Mouse (Mus musculus): ENCODE results near the gene Nmnat2. TPM values are rescaled to one million over a fixed set of nuclear protein-coding genes. Genes with fewer than 3 reads are reported as not detected.

Gene Nmnat2
- polyA plus RNA-seq, 1 experiment from 2014 or later: 5.3 TPM

- H3K27me3 ChIP-seq (replicated peaks; ENCODE audit: control insufficient read depth, insufficient read depth, low read length): no peaks in the 10 kb centered on the region
- H3K4me1 ChIP-seq (ENCODE audit: control insufficient read depth, insufficient read depth, low read length): no peaks in the 10 kb centered on the region
- no peaks in the 10 kb centered on the region for H3K9me3 ChIP-seq (ENCODE audit: control insufficient read depth, low read length)
- no peak overlapping the region for H3K4me3 ChIP-seq (ENCODE audit: low read depth, low read length)
- H3K4me2 ChIP-seq (ENCODE audit: low read depth, low read length): no peak overlapping the region
- no peak overlapping the region for H3K9ac ChIP-seq (ENCODE audit: low read depth, low read length)
- no peak overlapping the region for H3K27ac ChIP-seq (replicated peaks; ENCODE audit: low read depth, low read length)
- DNase-seq (ENCODE audit: low spot score): no peak
- 70% methylated on average over 8 of the region's 8 CpGs for WGBS
- no peak for ATAC-seq (ENCODE audit: low read depth)
- H3K36me3 ChIP-seq (ENCODE audit: control insufficient read depth, insufficient read depth, low read length): no peaks in the 10 kb centered on the region
These were observed 174.0 kb downstream of the Nmnat2 start for GRCm38 (mm10) chr1:153128780-153129179.

GRCm38 (mm10) chr1:153129992-153130713 is 175.4 kb downstream of the Nmnat2 start:
- Histone ChIP-seq H3K4me2 (ENCODE audit: low read depth, low read length) (no peak overlapping the region), H3K9me3 (ENCODE audit: control insufficient read depth, low read length) (no peaks in the 10 kb centered on the region), H3K27me3 (replicated peaks; ENCODE audit: control insufficient read depth, insufficient read depth, low read length) (no peaks in the 10 kb centered on the region), H3K9ac (ENCODE audit: low read depth, low read length) (no peak overlapping the region), H3K4me1 (ENCODE audit: control insufficient read depth, insufficient read depth, low read length) (no peaks in the 10 kb centered on the region), H3K27ac (replicated peaks; ENCODE audit: low read depth, low read length) (no peak overlapping the region), H3K4me3 (ENCODE audit: low read depth, low read length) (no peak overlapping the region), H3K36me3 (ENCODE audit: control insufficient read depth, insufficient read depth, low read length) (no peaks in the 10 kb centered on the region)
- WGBS: 86% methylated on average over 11 of the region's 11 CpGs
- ATAC-seq (ENCODE audit: low read depth) (no peak), DNase-seq (ENCODE audit: low spot score) (no peak)

GRCm38 (mm10) chr1:153133865-153134781 is 179.3 kb downstream of the Nmnat2 start:
- peak; percentile 85 for DNase-seq (ENCODE audit: low spot score)
- H3K4me2 ChIP-seq (ENCODE audit: low read depth, low read length): no peak overlapping the region
- no peak overlapping the region for H3K4me3 ChIP-seq (ENCODE audit: low read depth, low read length)

GRCm38 (mm10) chr1:153136647-153137046 is 181.9 kb downstream of the Nmnat2 start:
- no peak overlapping the region for H3K4me3 ChIP-seq (ENCODE audit: low read depth, low read length)
- H3K27ac ChIP-seq (replicated peaks; ENCODE audit: low read depth, low read length): no peak overlapping the region
- DNase-seq (ENCODE audit: low spot score) (no peak), ATAC-seq (ENCODE audit: low read depth) (no peak)
- H3K9ac ChIP-seq (ENCODE audit: low read depth, low read length): no peak overlapping the region
- H3K9me3 ChIP-seq (ENCODE audit: control insufficient read depth, low read length): no peaks in the 10 kb centered on the region
- H3K4me1 ChIP-seq (ENCODE audit: control insufficient read depth, insufficient read depth, low read length): no peaks in the 10 kb centered on the region
- H3K27me3 ChIP-seq (replicated peaks; ENCODE audit: control insufficient read depth, insufficient read depth, low read length): no peaks in the 10 kb centered on the region
- H3K4me2 ChIP-seq (ENCODE audit: low read depth, low read length): no peak overlapping the region
- no peaks in the 10 kb centered on the region for H3K36me3 ChIP-seq (ENCODE audit: control insufficient read depth, insufficient read depth, low read length)
- 82% methylated on average over 13 of the region's 13 CpGs for WGBS

More at GRCm38 (mm10) chr1:153133865-153134781, 179.3 kb downstream of the Nmnat2 start:
- H3K27me3 ChIP-seq (replicated peaks; ENCODE audit: control insufficient read depth, insufficient read depth, low read length): no peaks in the 10 kb centered on the region
- 21% methylated on average over 9 of the region's 9 CpGs for WGBS
- no peaks in the 10 kb centered on the region for H3K36me3 ChIP-seq (ENCODE audit: control insufficient read depth, insufficient read depth, low read length)
- no peaks in the 10 kb centered on the region for H3K4me1 ChIP-seq (ENCODE audit: control insufficient read depth, insufficient read depth, low read length)
- peak overlapping the region; percentile 67 for H3K27ac ChIP-seq (replicated peaks; ENCODE audit: low read depth, low read length)
- no peaks in the 10 kb centered on the region for H3K9me3 ChIP-seq (ENCODE audit: control insufficient read depth, low read length)
- H3K9ac ChIP-seq (ENCODE audit: low read depth, low read length): no peak overlapping the region
- peak; percentile 78 for ATAC-seq (ENCODE audit: low read depth)

GRCm38 (mm10) chr1:153138486-153138885 is 183.7 kb downstream of the Nmnat2 start:
- DNase-seq (ENCODE audit: low spot score): no peak
- Histone ChIP-seq H3K36me3 (ENCODE audit: control insufficient read depth, insufficient read depth, low read length) (no peaks in the 10 kb centered on the region), H3K27ac (replicated peaks; ENCODE audit: low read depth, low read length) (no peak overlapping the region), H3K9me3 (ENCODE audit: control insufficient read depth, low read length) (no peaks in the 10 kb centered on the region), H3K4me3 (ENCODE audit: low read depth, low read length) (no peak overlapping the region), H3K27me3 (replicated peaks; ENCODE audit: control insufficient read depth, insufficient read depth, low read length) (no peaks in the 10 kb centered on the region), H3K9ac (ENCODE audit: low read depth, low read length) (no peak overlapping the region), H3K4me1 (ENCODE audit: control insufficient read depth, insufficient read depth, low read length) (no peaks in the 10 kb centered on the region), H3K4me2 (ENCODE audit: low read depth, low read length) (no peak overlapping the region)
- WGBS: 62% methylated on average over 5 of the region's 5 CpGs
- no peak for ATAC-seq (ENCODE audit: low read depth)

- no peak for ATAC-seq (ENCODE audit: low read depth)
- H3K4me1 ChIP-seq (ENCODE audit: control insufficient read depth, insufficient read depth, low read length): no peaks in the 10 kb centered on the region
- no peaks in the 10 kb centered on the region for H3K36me3 ChIP-seq (ENCODE audit: control insufficient read depth, insufficient read depth, low read length)
- no peaks in the 10 kb centered on the region for H3K27me3 ChIP-seq (replicated peaks; ENCODE audit: control insufficient read depth, insufficient read depth, low read length)
- DNase-seq (ENCODE audit: low spot score): no peak
- H3K27ac ChIP-seq (replicated peaks; ENCODE audit: low read depth, low read length): no peak overlapping the region
- H3K4me3 ChIP-seq (ENCODE audit: low read depth, low read length): no peak overlapping the region
- no peaks in the 10 kb centered on the region for H3K9me3 ChIP-seq (ENCODE audit: control insufficient read depth, low read length)
- WGBS: 84% methylated on average over 7 of the region's 7 CpGs
- H3K4me2 ChIP-seq (ENCODE audit: low read depth, low read length): no peak overlapping the region
- no peak overlapping the region for H3K9ac ChIP-seq (ENCODE audit: low read depth, low read length)
These were observed 184.8 kb downstream of the Nmnat2 start for GRCm38 (mm10) chr1:153139635-153140034.

GRCm38 (mm10) chr1:153140265-153140664 is 185.5 kb downstream of the Nmnat2 start:
- H3K36me3 ChIP-seq (ENCODE audit: control insufficient read depth, insufficient read depth, low read length): no peaks in the 10 kb centered on the region
- H3K27me3 ChIP-seq (replicated peaks; ENCODE audit: control insufficient read depth, insufficient read depth, low read length): no peaks in the 10 kb centered on the region
- ATAC-seq (ENCODE audit: low read depth): no peak
- no peaks in the 10 kb centered on the region for H3K9me3 ChIP-seq (ENCODE audit: control insufficient read depth, low read length)
- H3K4me2 ChIP-seq (ENCODE audit: low read depth, low read length): no peak overlapping the region
- H3K9ac ChIP-seq (ENCODE audit: low read depth, low read length): no peak overlapping the region
- no peak for DNase-seq (ENCODE audit: low spot score)
- WGBS: 69% methylated on average over 11 of the region's 11 CpGs
- no peak overlapping the region for H3K4me3 ChIP-seq (ENCODE audit: low read depth, low read length)
- no peak overlapping the region for H3K27ac ChIP-seq (replicated peaks; ENCODE audit: low read depth, low read length)
- H3K4me1 ChIP-seq (ENCODE audit: control insufficient read depth, insufficient read depth, low read length): no peaks in the 10 kb centered on the region

GRCm38 (mm10) chr1:153140747-153141228 is 186.0 kb downstream of the Nmnat2 start:
- H3K9me3 ChIP-seq (ENCODE audit: control insufficient read depth, low read length): no peaks in the 10 kb centered on the region
- H3K4me2 ChIP-seq (ENCODE audit: low read depth, low read length): no peak overlapping the region
- DNase-seq (ENCODE audit: low spot score) (peak; percentile 84), ATAC-seq (ENCODE audit: low read depth) (peak; percentile 87)
- WGBS: 36% methylated on average over 8 of the region's 8 CpGs
- no peak overlapping the region for H3K9ac ChIP-seq (ENCODE audit: low read depth, low read length)
- no peak overlapping the region for H3K27ac ChIP-seq (replicated peaks; ENCODE audit: low read depth, low read length)
- H3K27me3 ChIP-seq (replicated peaks; ENCODE audit: control insufficient read depth, insufficient read depth, low read length): no peaks in the 10 kb centered on the region
- no peak overlapping the region for H3K4me3 ChIP-seq (ENCODE audit: low read depth, low read length)
- H3K36me3 ChIP-seq (ENCODE audit: control insufficient read depth, insufficient read depth, low read length): no peaks in the 10 kb centered on the region
- H3K4me1 ChIP-seq (ENCODE audit: control insufficient read depth, insufficient read depth, low read length): no peaks in the 10 kb centered on the region

Measured in embryonic facial prominence, embryonic 14.5 days (tissue).